Mouse (Mus musculus) brain, embryonic 14.5 days (tissue): ENCODE measurements around the gene Nabp2. TPM values are rescaled to one million over a fixed set of nuclear protein-coding genes. Genes with fewer than 3 reads are reported as not detected.

ENCODE experiments used
- DNase-seq: peaks from one replicate; pipeline ENCODE4 v3.0.0-alpha.2; 2011; ENCODE audit warnings: low read depth
- CTCF ChIP-seq: fragments of 200-500 bp; IDR thresholded peaks from 2 replicates; pipeline ENCODE4 v1.5.1; 2012; ENCODE audit warnings: inconsistent platforms, mild to moderate bottlenecking, moderate library complexity, borderline replicate concordance; ENCODE audit not compliant: insufficient read depth, insufficient read length; ENCODE audit errors: extremely low read depth
- POLR2A ChIP-seq: fragments of 200-500 bp; IDR thresholded peaks from 2 replicates; pipeline ENCODE4 v1.6.1; 2012; ENCODE audit warnings: mild to moderate bottlenecking, inconsistent platforms, borderline replicate concordance; ENCODE audit not compliant: poor library complexity, insufficient read depth, insufficient read length, severe bottlenecking; ENCODE audit errors: extremely low read depth
- polyA plus RNA-seq: library from polyadenylated mRNA; depleted of rRNA; stranded (reverse); fragments of >200 nt; gene quantifications from 2 replicates; pipeline ENCODE4 v1.2.3, GENCODE M21; 2012

The Nabp2 gene
- polyA plus RNA-seq, 1 experiment: 96.8 TPM

DNA sequence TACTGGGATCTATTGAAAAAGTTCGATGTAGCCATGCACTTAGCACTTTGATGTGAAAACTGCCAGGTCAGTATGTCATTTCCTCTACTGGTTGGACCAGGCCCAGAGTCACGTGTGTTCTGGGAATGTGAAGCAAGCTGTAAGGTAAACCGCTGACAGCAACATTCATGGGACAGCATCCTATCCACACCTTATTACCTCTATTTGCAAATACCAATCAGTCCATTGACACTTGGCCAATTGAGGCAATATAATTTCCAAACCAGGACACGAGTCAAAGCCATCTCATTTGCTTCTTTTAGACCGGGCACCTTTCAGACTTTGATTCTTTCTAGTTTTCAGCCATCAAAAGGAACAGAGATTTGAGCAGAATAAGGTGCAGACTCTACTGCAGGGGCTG is 17.8 kb upstream of the Nabp2 start:
- no peak for DNase-seq
- TF ChIP-seq CTCF (no peak), POLR2A (no peak)

GRCm38 (mm10) chr10:128425260-128425659 is 14.0 kb upstream of the Nabp2 start:
- TF ChIP-seq POLR2A: no peak
- no peak for TF ChIP-seq CTCF
- no peak for DNase-seq

GRCm38 (mm10) chr10:128424604-128425003 is 13.3 kb upstream of the Nabp2 start:
- TF ChIP-seq POLR2A (no peak), CTCF (no peak)
- no peak for DNase-seq

GRCm38 (mm10) chr10:128422426-128422825 is 11.1 kb upstream of the Nabp2 start:
- TF ChIP-seq POLR2A (no peak), CTCF (no peak)
- no peak for DNase-seq

DNA sequence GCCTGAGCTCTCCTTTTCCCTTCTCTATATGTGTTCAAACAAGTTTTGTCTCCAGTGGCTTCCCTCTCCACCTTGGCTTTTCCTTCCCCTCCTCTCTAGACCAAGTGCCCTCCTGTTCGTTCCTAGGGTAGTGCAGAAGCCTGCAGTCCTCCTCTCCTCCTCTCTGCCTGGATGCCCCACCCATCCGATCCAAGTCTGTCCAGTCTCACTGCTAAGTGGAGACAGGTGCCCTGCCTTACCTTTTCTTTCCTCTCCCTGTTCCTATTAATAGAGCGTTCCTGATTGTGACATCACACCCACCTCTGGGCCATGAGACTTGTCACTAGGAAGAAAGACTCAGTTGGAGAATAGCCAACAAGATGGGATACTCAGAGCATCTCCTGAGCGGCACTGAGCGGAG is 3.6 kb upstream of the Nabp2 start:
- no peak for DNase-seq
- TF ChIP-seq CTCF (no peak), POLR2A (no peak)

- no peak for DNase-seq
- TF ChIP-seq POLR2A: no peak
- TF ChIP-seq CTCF: no peak
Measured at GRCm38 (mm10) chr10:128413076-128413475, 1.8 kb upstream of the Nabp2 start.

- no peak for DNase-seq
- TF ChIP-seq POLR2A (no peak), CTCF (no peak)
Measured at GRCm38 (mm10) chr10:128412558-128412957, 1.3 kb upstream of the Nabp2 start.

DNA sequence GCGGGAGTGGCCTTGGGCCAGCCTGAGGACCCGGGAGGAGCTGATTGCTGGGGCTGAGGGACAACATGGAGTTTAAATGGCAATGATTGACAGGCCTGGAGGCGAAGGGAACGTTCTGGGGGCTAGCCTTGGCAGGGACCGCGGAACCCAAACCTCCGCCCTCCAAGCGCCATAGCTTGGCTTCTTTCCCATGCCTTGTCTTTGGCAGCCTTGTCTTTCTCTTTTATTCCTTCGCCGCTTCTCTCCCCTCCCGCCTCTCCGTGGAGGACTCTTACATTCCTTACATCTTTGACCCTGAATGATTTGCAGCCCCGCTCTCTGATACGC is 726 bp upstream of the Nabp2 start:
- TF ChIP-seq CTCF (no peak), POLR2A (no peak)
- peak; percentile 74 for DNase-seq

GRCm38 (mm10) chr10:128410560-128410845 is 789 bp downstream of the Nabp2 start:
- TF ChIP-seq POLR2A: no peak
- no peak for TF ChIP-seq CTCF
- DNase-seq: no peak

- DNase-seq: peak; percentile 100
- TF ChIP-seq POLR2A: peak; percentile 61
- peak; percentile 74 for TF ChIP-seq CTCF
Measured at GRCm38 (mm10) chr10:128409692-128410559, 1.4 kb downstream of the Nabp2 start.

- peak; percentile 86 for DNase-seq
- TF ChIP-seq CTCF (no peak), POLR2A (peak; percentile 7; the same call in 1 of the 2 replicates)
Measured at GRCm38 (mm10) chr10:128408591-128409535, 2.4 kb downstream of the Nabp2 start.
